27 mouse cellular contexts compared by ENCODE assay signal in genomic region chr11:107472304-107472703, GRCm38 (mm10). TPM values are rescaled to one million over a fixed set of nuclear protein-coding genes. Genes with fewer than 3 reads are reported as not detected.
A peak's percentile ranks its signal among the peaks of the same experiment; 100 is the strongest.
DNase-seq lines count a peak whose midpoint lies in the region; ATAC-seq and TF ChIP-seq lines count a peak whose summit lies in the region.
"Had no signal": no experiment of that assay in that cellular context is flagged by ENCODE, and none has a peak within 500 bp of the region (broad histone marks: within the 10 kb centered on the region; RNA-seq: fewer than 3 reads in every experiment).

No protein-coding gene starts in this region.

- peaks cover 0 to 11% of the 10 kb centered on the region in 2 experiments; a peak in 2 of 4 replicates for H3K36me3 ChIP-seq in MEL (ENCODE audit: control insufficient read depth in 1 of 2, insufficient read depth in 2 of 2, low read length in 2 of 2)
- no peaks in the 10 kb centered on the region for H3K36me3 ChIP-seq in embryonic facial prominence, embryonic 12.5 days
- no peaks in the 10 kb centered on the region for H3K36me3 ChIP-seq in limb, embryonic 13.5 days
- H3K36me3 ChIP-seq: embryonic facial prominence, embryonic 13.5 days; forebrain, embryonic 12.5 days; forebrain, embryonic 15.5 days; heart, embryonic 10.5 days; heart, embryonic 13.5 days; hindbrain, embryonic 10.5 days; hindbrain, embryonic 13.5 days; intestine, embryonic 15.5 days had no signal

- H3K27ac ChIP-seq in MEL (ENCODE audit: control insufficient read depth, low read depth, low read length), result peak overlapping the region; percentile 50
- H3K27ac ChIP-seq in embryonic facial prominence, embryonic 12.5 days, result peak overlapping the region; percentile 59; the same call in 1 of the 2 replicates
- H3K27ac ChIP-seq in limb, embryonic 13.5 days, result 0 out of 2 replicates have a peak overlapping the region, but pooled peaks have one; percentile 96
- H3K27ac ChIP-seq: forebrain, embryonic 12.5 days; forebrain, embryonic 15.5 days; heart, adult 2 months; heart, embryonic 10.5 days; heart, embryonic 13.5 days; hindbrain, embryonic 10.5 days; hindbrain, embryonic 13.5 days had no signal

- no peak for TF ChIP-seq POLR2A in MEL (IDR thresholded peaks at IDR 0.05; ENCODE audit: control insufficient read depth in 1 of 2, insufficient read depth in 1 of 2, low read depth in 1 of 2, low read length in 2 of 2, poor library complexity in 1 of 2)

- no peaks in the 10 kb centered on the region for H3K27me3 ChIP-seq in MEL (ENCODE audit: control insufficient read depth in 1 of 2, insufficient read depth in 2 of 2, low read length in 2 of 2)
- H3K27me3 ChIP-seq in embryonic facial prominence, embryonic 12.5 days, result no peaks in the 10 kb centered on the region
- H3K27me3 ChIP-seq in limb, embryonic 13.5 days, result no peaks in the 10 kb centered on the region
- H3K27me3 ChIP-seq: embryonic facial prominence, embryonic 13.5 days; forebrain, embryonic 12.5 days; forebrain, embryonic 15.5 days; heart, embryonic 13.5 days; hindbrain, embryonic 13.5 days; intestine, embryonic 15.5 days; Patski had no signal

- peaks cover 28% of the 10 kb centered on the region for H3K79me2 ChIP-seq in MEL (ENCODE audit: control insufficient read depth, insufficient read depth, low read length, poor library complexity)

- H3K4me1 ChIP-seq in MEL (ENCODE audit: control insufficient read depth in 1 of 2, insufficient read depth in 2 of 2, low read length in 2 of 2), result peaks cover 2 to 11% of the 10 kb centered on the region in 2 experiments
- peaks cover 18% of the 10 kb centered on the region for H3K4me1 ChIP-seq in embryonic facial prominence, embryonic 12.5 days
- H3K4me1 ChIP-seq in limb, embryonic 13.5 days, result peaks cover 27% of the 10 kb centered on the region

- peak overlapping the region; percentile 93 for H3K9ac ChIP-seq in MEL (ENCODE audit: control insufficient read depth, low read depth, low read length, poor library complexity, severe bottlenecking)
- H3K9ac ChIP-seq in embryonic facial prominence, embryonic 12.5 days, result no peak overlapping the region
- no peak overlapping the region for H3K9ac ChIP-seq in limb, embryonic 13.5 days
- H3K9ac ChIP-seq: embryonic facial prominence, embryonic 13.5 days; forebrain, embryonic 12.5 days; forebrain, embryonic 15.5 days; heart, embryonic 13.5 days; hindbrain, embryonic 13.5 days; intestine, embryonic 15.5 days had no signal

- 49% methylated on average over 3 of the region's 3 CpGs for WGBS in embryonic facial prominence, embryonic 12.5 days
- WGBS in limb, embryonic 13.5 days, result 82% methylated on average over 3 of the region's 3 CpGs

- DNase-seq in A20 (ENCODE audit: low read depth, low spot score) (peak; percentile 39), MEL (ENCODE audit: low read depth, low spot score) (peak; percentile 57)
- DNase-seq in layer of hippocampus, postnatal 10 days (ENCODE audit: low spot score in 2 of 2), result no peak
- DNase-seq in cerebellum, postnatal 4 days (ENCODE audit: low spot score in 2 of 2), result no peak
- DNase-seq: adrenal gland, adult 2 months; adrenal gland, postnatal 14 days; cerebellum, adult 11 months; cerebellum, adult 2 months; cerebellum, adult 9-11 months; cerebellum, postnatal 25 days; embryo, embryonic 11 days; gastrocnemius, postnatal 10 days; gastrocnemius, postnatal 36 days; heart, adult 2 months; heart, postnatal 36 days had no signal

- H3K9me3 ChIP-seq in MEL (replicated peaks; ENCODE audit: insufficient read depth, low read length), result no peaks in the 10 kb centered on the region
- H3K9me3 ChIP-seq in embryonic facial prominence, embryonic 12.5 days, result no peaks in the 10 kb centered on the region
- no peaks in the 10 kb centered on the region for H3K9me3 ChIP-seq in limb, embryonic 13.5 days
- H3K9me3 ChIP-seq: embryonic facial prominence, embryonic 13.5 days; forebrain, embryonic 12.5 days; forebrain, embryonic 15.5 days; heart, embryonic 10.5 days; heart, embryonic 13.5 days; hindbrain, embryonic 10.5 days; hindbrain, embryonic 13.5 days; intestine, embryonic 15.5 days had no signal

- peak overlapping the region; percentile 16 to 89; a peak in 3 of 4 replicates for H3K4me3 ChIP-seq in MEL (ENCODE audit: control insufficient read depth in 1 of 2, insufficient read depth in 1 of 2, low read depth in 2 of 2, low read length in 2 of 2)
- H3K4me3 ChIP-seq in embryonic facial prominence, embryonic 12.5 days, result no peak overlapping the region
- H3K4me3 ChIP-seq in limb, embryonic 13.5 days, result no peak overlapping the region
- H3K4me3 ChIP-seq: embryonic facial prominence, embryonic 13.5 days; forebrain, embryonic 12.5 days; forebrain, embryonic 15.5 days; heart, adult 2 months; heart, embryonic 10.5 days; heart, embryonic 13.5 days; hindbrain, embryonic 10.5 days; hindbrain, embryonic 13.5 days; intestine, embryonic 15.5 days had no signal

- no peak overlapping the region for H3K4me2 ChIP-seq in embryonic facial prominence, embryonic 12.5 days (replicated peaks)
- H3K4me2 ChIP-seq in limb, embryonic 13.5 days (replicated peaks), result no peak overlapping the region
- H3K4me2 ChIP-seq: forebrain, embryonic 12.5 days; forebrain, embryonic 15.5 days; hindbrain, embryonic 13.5 days; intestine, embryonic 15.5 days had no signal

- no peak; a peak in 1 of 4 replicates for TF ChIP-seq EP300 in MEL (IDR thresholded peaks at IDR 0.05; ENCODE audit: low read depth in 1 of 2, low read length in 2 of 2)

- ATAC-seq in embryonic facial prominence, embryonic 12.5 days (ENCODE audit: insufficient number of reproducible peaks, insufficient read depth, low FRiP score, low TSS enrichment), result no peak
- ATAC-seq in limb, embryonic 13.5 days (ENCODE audit: low FRiP score, low read depth), result no peak
- ATAC-seq: forebrain, embryonic 15.5 days; hindbrain, embryonic 16.5 days had no signal

- TF ChIP-seq RAD21 in MEL (IDR thresholded peaks at IDR 0.05; ENCODE audit: low read depth, low read length), result no peak

- no peak for TF ChIP-seq CTCF in MEL (IDR thresholded peaks at IDR 0.05 in 2 of 3, conservative IDR thresholded peaks at IDR 0.05 in 1 of 3; ENCODE audit: control insufficient read depth in 1 of 3, insufficient read depth in 1 of 3, low read depth in 2 of 3, low read length in 3 of 3, poor library complexity in 1 of 3, severe bottlenecking in 1 of 3)

TF ChIP-seq in MEL, 35 proteins besides CTCF, POLR2A, EP300 and RAD21:
- peak; percentile 82; the same call in 1 of the 2 replicates for TF ChIP-seq MYC (IDR thresholded peaks at IDR 0.05; ENCODE audit: low read depth, low read length)
- TF ChIP-seq MAX (IDR thresholded peaks at IDR 0.05; ENCODE audit: low read length), result peak; percentile 64
- TF ChIP-seq ETS1 (IDR thresholded peaks at IDR 0.05; ENCODE audit: low read depth, low read length), result peak; percentile 40; the same call in 1 of the 2 replicates
- TF ChIP-seq MXI1 (IDR thresholded peaks at IDR 0.05; ENCODE audit: low read depth, low read length), result peak; percentile 87
- no peak for TF ChIP-seq MAFK (IDR thresholded peaks at IDR 0.05; ENCODE audit: borderline replicate concordance, low read depth, low read length)
- TF ChIP-seq SIN3A (IDR thresholded peaks at IDR 0.05; ENCODE audit: low read length), result peak; percentile 60
- TF ChIP-seq TCF12 (IDR thresholded peaks at IDR 0.05; ENCODE audit: low read depth, low read length), result no peak

RNA-seq across cellular contexts. Expression of gene Pitpnc1, which starts 1.8 kb away (rescaled TPM):
- total RNA-seq in MEL (2012; rRNA removed), result 19.3 and 31.9 TPM in 2 replicates
- polyA plus RNA-seq in MEL (2012; ENCODE audit: insufficient read depth in 1 of 2, insufficient read length in 2 of 2, low read depth in 1 of 2, low replicate concordance in 2 of 2, missing spikeins in 1 of 2), result 10 to 100 TPM in 1 of 2 experiments, not detected in 1; 25.3 TPM
- polyA plus RNA-seq in embryonic facial prominence, embryonic 12.5 days (2016; fragmentation: Nextera tagmentation; extraction: Ambion mirVana), result 36.3 and 41.6 TPM in 2 replicates
- 39.4 and 40.5 TPM in 2 replicates for polyA plus RNA-seq in limb, embryonic 13.5 days (2015; fragmentation: Nextera tagmentation; extraction: Ambion mirVana)
- 10 to 100 TPM; 60.3 to 65.2 TPM for total RNA-seq in layer of hippocampus, postnatal 10 days (2021)

RNA-seq across cellular contexts. Expression of gene Psmd12, which starts 7.0 kb away (rescaled TPM):
- total RNA-seq in MEL (2012; rRNA removed), result 149 and 173 TPM in 2 replicates
- polyA plus RNA-seq in MEL (2012; ENCODE audit: insufficient read depth in 1 of 2, insufficient read length in 2 of 2, low read depth in 1 of 2, low replicate concordance in 2 of 2, missing spikeins in 1 of 2), result 100 to 1,000 TPM; 139 to 437 TPM
- 170 and 181 TPM in 2 replicates for polyA plus RNA-seq in embryonic facial prominence, embryonic 12.5 days (2016; fragmentation: Nextera tagmentation; extraction: Ambion mirVana)
- 175 and 178 TPM in 2 replicates for polyA plus RNA-seq in limb, embryonic 13.5 days (2015; fragmentation: Nextera tagmentation; extraction: Ambion mirVana)
- total RNA-seq in layer of hippocampus, postnatal 10 days (2021), result 10 to 100 TPM; 78.5 to 86.2 TPM

Comparison
In these comparisons a context has a peak if more than half of its experiments do, and no peak if none do; other contexts are left out.
1. DNase-seq: peak in A20 (single experiment) and MEL (single experiment); none in layer of hippocampus, postnatal 10 days (0 of 2) and cerebellum, postnatal 4 days (0 of 2).
2. H3K4me3 ChIP-seq: peak in MEL (2 of 2); none in embryonic facial prominence, embryonic 12.5 days (single experiment) and limb, embryonic 13.5 days (single experiment).
3. Peak in every context shown above with its lines, with median percentiles within 50 percentile points of each other: H3K27ac ChIP-seq.